Mouse (Mus musculus) forebrain, embryonic 11.5 days (tissue): ENCODE data around the gene Mcts2. TPM values are rescaled to one million over a fixed set of nuclear protein-coding genes. Genes with fewer than 3 reads are reported as not detected.
"Not testable (repeated sequence)": the region's sequence is repeated elsewhere in the genome, so short reads cannot be mapped to it uniquely, and the experiment has no call there.

ENCODE experiments used
- ATAC-seq: fragments of 200-750 bp; cut with Nextera tagmentation; replicated peaks from 2 replicates; pipeline ENCODE4 v1.8.0; 2017; ENCODE audit warnings: moderate TSS enrichment; ENCODE audit not compliant: low FRiP score
- DNase-seq: peaks from one replicate; pipeline ENCODE4 v3.0.0-alpha.2; 2017; ENCODE audit warnings: low spot score
- H3K27ac ChIP-seq: fragments of 300-500 bp; sonication (generic); 2 replicates; pipeline ENCODE4 v1.5.1; 2014; ENCODE audit warnings: low read depth, low read length
- H3K27me3 ChIP-seq: fragments of 300-500 bp; sonication (generic); 2 replicates; pipeline ENCODE4 v1.6.1; 2014; ENCODE audit warnings: mild to moderate bottlenecking, low read length, mixed read lengths; ENCODE audit not compliant: control insufficient read depth, insufficient read depth
- H3K36me3 ChIP-seq: fragments of 300-500 bp; sonication (generic); 2 replicates; pipeline ENCODE4 v1.6.1; 2014; ENCODE audit warnings: mild to moderate bottlenecking, low read length, moderate library complexity, mixed read lengths; ENCODE audit not compliant: control insufficient read depth, insufficient read depth
- H3K4me1 ChIP-seq: fragments of 300-500 bp; sonication (generic); replicated peaks from 2 replicates; pipeline ENCODE4 v1.6.1; 2014; ENCODE audit warnings: low read length, mixed read lengths; ENCODE audit not compliant: control insufficient read depth, insufficient read depth
- H3K4me2 ChIP-seq: fragments of 300-500 bp; sonication (generic); 2 replicates; pipeline ENCODE4 v1.6.1; 2014; ENCODE audit warnings: low read depth, mild to moderate bottlenecking, low read length, moderate library complexity, mixed read lengths; ENCODE audit not compliant: severe bottlenecking
- H3K4me3 ChIP-seq: fragments of 300-500 bp; sonication (generic); 2 replicates; pipeline ENCODE4 v1.5.1; 2014; ENCODE audit warnings: low read depth, low read length
- H3K9ac ChIP-seq: fragments of 300-500 bp; sonication (generic); 2 replicates; pipeline ENCODE4 v1.6.1; 2014; ENCODE audit warnings: low read length
- H3K9me3 ChIP-seq: fragments of 300-500 bp; sonication (generic); 2 replicates; pipeline ENCODE4 v1.6.1; 2016; ENCODE audit warnings: low read length, mixed read lengths; ENCODE audit not compliant: control insufficient read depth
- WGBS: fragments of 180-500 bp; shearing (Covaris S2); extraction: QIAGEN DNeasy Blood & Tissue Kit; methylation state at CpG from one replicate; pipeline ENCODE4 v1.1.7; 2014; 5-methylcytosine and 5-hydroxymethylcytosine counted together
- polyA plus RNA-seq: library from polyadenylated mRNA; unstranded; fragments of >200 nt; fragmentation: Nextera tagmentation; extraction: Ambion mirVana; gene quantifications from 2 replicates; pipeline ENCODE4 v1.2.1, GENCODE M21; 2014

Gene Mcts2
- polyA plus RNA-seq, 1 experiment from 2014 or later, result 37.9 TPM

- not testable (repeated sequence) for H3K9me3 ChIP-seq
Observed at GRCm38 (mm10) chr2:152666191-152666590, 20.6 kb upstream of the Mcts2 start.

GRCm38 (mm10) chr2:152669256-152669638 is 17.6 kb upstream of the Mcts2 start, which contains the start of gene H13:
H13 (plus strand) TSS chr2:152669461.
- Histone ChIP-seq H3K9me3 (no peaks in the 10 kb centered on the region), H3K4me3 (peak within 1 kb of the TSS; percentile 81), H3K4me2 (peak within 1 kb of the TSS; percentile 74), H3K4me1 (peaks cover 11% of the 10 kb centered on the region), H3K27ac (peak within 1 kb of the TSS; percentile 92), H3K9ac (peak within 1 kb of the TSS; percentile 88), H3K36me3 (no peaks in the 10 kb centered on the region; the same call in 1 of the 2 replicates), H3K27me3 (no peaks in the 10 kb centered on the region)
- ATAC-seq, result peak; percentile 83
- under 1% methylated on average over 35 of the region's 35 CpGs for WGBS
- peak; percentile 97 for DNase-seq

More at GRCm38 (mm10) chr2:152666191-152666590, 20.6 kb upstream of the Mcts2 start:
- not testable (repeated sequence) for H3K4me2 ChIP-seq, H3K9ac ChIP-seq, H3K27me3 ChIP-seq, DNase-seq, H3K36me3 ChIP-seq, H3K4me1 ChIP-seq, H3K27ac ChIP-seq, H3K4me3 ChIP-seq, ATAC-seq
- WGBS, result 77% methylated on average over 3 of the region's 3 CpGs

- under 1% methylated on average over 46 of the region's 46 CpGs for WGBS
- H3K27ac ChIP-seq, result peak overlapping the region; percentile 92
- H3K27me3 ChIP-seq, result no peaks in the 10 kb centered on the region
- ATAC-seq, result peak; percentile 82
- H3K9me3 ChIP-seq, result no peaks in the 10 kb centered on the region
- H3K36me3 ChIP-seq, result no peaks in the 10 kb centered on the region; the same call in 1 of the 2 replicates
- H3K4me3 ChIP-seq, result peak overlapping the region; percentile 81
- peak; percentile 79 for DNase-seq
- peaks cover 11% of the 10 kb centered on the region for H3K4me1 ChIP-seq
- H3K4me2 ChIP-seq, result peak overlapping the region; percentile 74
- H3K9ac ChIP-seq, result peak overlapping the region; percentile 88
Observed at GRCm38 (mm10) chr2:152669639-152670484, 17.0 kb upstream of the Mcts2 start.

GRCm38 (mm10) chr2:152670983-152671641 is 15.7 kb upstream of the Mcts2 start:
- Histone ChIP-seq H3K27me3 (no peaks in the 10 kb centered on the region), H3K9ac (peak overlapping the region; percentile 88), H3K36me3 (peaks cover 3% of the 10 kb centered on the region; the same call in 1 of the 2 replicates), H3K4me2 (peak overlapping the region; percentile 74), H3K4me1 (peaks cover 11% of the 10 kb centered on the region), H3K27ac (no peak overlapping the region), H3K9me3 (no peaks in the 10 kb centered on the region), H3K4me3 (peak overlapping the region; percentile 81)
- WGBS, result 68% methylated on average over 9 of the region's 9 CpGs
- ATAC-seq (no peak), DNase-seq (no peak)

GRCm38 (mm10) chr2:152671642-152671999 is 15.2 kb upstream of the Mcts2 start:
- Histone ChIP-seq H3K4me2 (peak overlapping the region; percentile 74; the same call in 1 of the 2 replicates), H3K27ac (no peak overlapping the region), H3K9ac (no peak overlapping the region), H3K4me3 (0 out of 2 replicates have a peak overlapping the region, but pooled peaks have one; percentile 81), H3K36me3 (peaks cover 3% of the 10 kb centered on the region; the same call in 1 of the 2 replicates), H3K4me1 (peaks cover 11% of the 10 kb centered on the region), H3K9me3 (no peaks in the 10 kb centered on the region), H3K27me3 (no peaks in the 10 kb centered on the region)
- WGBS, result 51% methylated on average over 5 of the region's 5 CpGs
- ATAC-seq (no peak), DNase-seq (no peak)

GRCm38 (mm10) chr2:152672166-152672565 is 14.7 kb upstream of the Mcts2 start:
- H3K9ac ChIP-seq, result no peak overlapping the region
- DNase-seq, result no peak
- WGBS, result 90% methylated on average over 12 of the region's 12 CpGs
- 0 out of 2 replicates have a peak overlapping the region, but pooled peaks have one; percentile 74 for H3K4me2 ChIP-seq
- H3K4me3 ChIP-seq, result no peak overlapping the region
- ATAC-seq, result no peak
- H3K4me1 ChIP-seq, result peaks cover 11% of the 10 kb centered on the region
- H3K36me3 ChIP-seq, result peaks cover 4% of the 10 kb centered on the region; the same call in 1 of the 2 replicates
- H3K27ac ChIP-seq, result no peak overlapping the region
- H3K27me3 ChIP-seq, result no peaks in the 10 kb centered on the region
- H3K9me3 ChIP-seq, result no peaks in the 10 kb centered on the region

GRCm38 (mm10) chr2:152674148-152674547 is 12.7 kb upstream of the Mcts2 start:
- Histone ChIP-seq H3K27me3 (no peaks in the 10 kb centered on the region), H3K27ac (no peak overlapping the region), H3K4me2 (no peak overlapping the region), H3K9ac (no peak overlapping the region), H3K4me1 (peaks cover 8% of the 10 kb centered on the region), H3K4me3 (no peak overlapping the region), H3K9me3 (no peaks in the 10 kb centered on the region), H3K36me3 (peaks cover 13% of the 10 kb centered on the region; the same call in 1 of the 2 replicates)
- WGBS, result 90% methylated on average over 11 of the region's 11 CpGs
- ATAC-seq (no peak), DNase-seq (no peak)

- ATAC-seq, result no peak
- Histone ChIP-seq H3K9me3 (no peaks in the 10 kb centered on the region), H3K4me1 (peaks cover 8% of the 10 kb centered on the region), H3K27me3 (no peaks in the 10 kb centered on the region), H3K4me3 (no peak overlapping the region), H3K4me2 (no peak overlapping the region), H3K27ac (no peak overlapping the region), H3K36me3 (peaks cover 15% of the 10 kb centered on the region; the same call in 1 of the 2 replicates), H3K9ac (no peak overlapping the region)
- no peak for DNase-seq
- 92% methylated on average over 13 of the region's 13 CpGs for WGBS
Observed at GRCm38 (mm10) chr2:152675252-152675791, 11.5 kb upstream of the Mcts2 start.
